Mouse (Mus musculus): ENCODE data around the gene Creb3l2. TPM values are rescaled to one million over a fixed set of nuclear protein-coding genes. Genes with fewer than 3 reads are reported as not detected.
A peak's percentile ranks its signal among the peaks of the same experiment; 100 is the strongest.
"Not testable (repeated sequence)": the region's sequence is repeated elsewhere in the genome, so short reads cannot be mapped to it uniquely, and the experiment has no call there.

Creb3l2 gene
- polyA plus RNA-seq, 1 experiment from 2014 or later = 4.1 TPM

DNA sequence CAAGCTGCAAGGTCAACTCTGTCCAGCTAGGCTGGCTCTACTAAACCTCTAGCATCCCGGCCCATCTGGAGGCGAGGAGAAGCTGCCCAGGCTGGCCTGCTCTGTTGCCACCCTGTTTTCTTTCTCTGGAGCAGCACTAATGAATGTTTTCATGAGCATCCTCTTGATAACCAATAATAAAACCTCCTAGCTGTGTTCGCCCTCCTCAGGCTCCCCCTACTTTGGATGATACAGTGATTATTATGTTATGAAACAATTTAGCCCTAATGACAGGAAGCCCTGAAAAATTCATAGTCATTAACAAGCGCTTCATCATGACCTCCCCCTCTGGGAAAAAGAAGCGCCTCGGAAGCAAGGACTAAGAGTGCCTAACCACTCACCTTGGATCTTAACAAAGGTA lies 59.2 kb downstream of the Creb3l2 start:
- ATAC-seq (ENCODE audit: low FRiP score) = no peak
- no peaks in the 10 kb centered on the region for H3K36me3 ChIP-seq
- no peaks in the 10 kb centered on the region for H3K9me3 ChIP-seq
- H3K4me1 ChIP-seq (replicated peaks) = 0 out of 2 replicates have a peak, but pooled peaks cover 4% of the 10 kb centered on the region
- H3K9ac ChIP-seq = no peak overlapping the region
- no peaks in the 10 kb centered on the region for H3K27me3 ChIP-seq
- H3K4me3 ChIP-seq = no peak overlapping the region
- H3K27ac ChIP-seq = no peak overlapping the region
- 85% methylated on average over 6 of the region's 6 CpGs for WGBS
- H3K4me2 ChIP-seq = no peak overlapping the region

DNA sequence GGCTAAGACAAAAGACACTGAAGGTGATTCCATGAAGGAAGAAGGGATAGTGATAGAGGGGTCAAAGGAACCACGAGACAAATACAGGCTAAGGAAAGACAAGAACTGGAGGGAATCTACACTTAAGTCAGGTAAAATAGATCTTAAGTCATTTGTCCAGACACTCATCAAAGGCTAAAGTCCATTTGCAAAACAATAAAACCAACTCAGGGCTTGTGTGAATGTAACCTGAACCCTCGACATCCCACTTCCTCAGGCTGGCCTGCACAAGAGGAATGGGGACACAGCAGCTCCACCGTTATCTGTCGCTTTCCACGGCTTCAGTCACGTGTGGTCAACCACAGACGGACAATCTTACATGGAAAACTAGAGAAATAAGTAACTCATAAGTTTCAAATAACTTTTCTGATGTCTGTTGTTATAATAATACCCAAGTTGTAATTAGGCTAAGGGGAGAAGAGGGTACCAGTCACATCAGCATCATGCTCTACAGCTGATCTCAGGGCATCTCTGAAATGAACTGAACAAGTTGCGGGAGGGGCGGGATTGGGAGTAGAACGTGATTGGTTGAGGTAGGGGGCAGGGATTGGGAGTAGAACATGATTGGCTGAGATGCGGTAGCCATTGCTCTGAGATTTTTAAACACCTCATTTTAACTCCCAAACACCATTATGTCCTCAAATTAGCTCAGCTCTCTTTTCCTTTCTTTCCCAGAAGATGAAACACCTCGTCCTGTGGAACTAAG lies 63.9 kb downstream of the Creb3l2 start:
- no peak for ATAC-seq (ENCODE audit: low FRiP score)
- Histone ChIP-seq H3K36me3 (no peaks in the 10 kb centered on the region), H3K4me1 (replicated peaks) (peaks cover 13% of the 10 kb centered on the region), H3K4me3 (no peak overlapping the region), H3K9ac (no peak overlapping the region), H3K9me3 (no peaks in the 10 kb centered on the region), H3K27ac (no peak overlapping the region), H3K4me2 (no peak overlapping the region), H3K27me3 (no peaks in the 10 kb centered on the region)
- 85% methylated on average over 12 of the region's 12 CpGs for WGBS

DNA sequence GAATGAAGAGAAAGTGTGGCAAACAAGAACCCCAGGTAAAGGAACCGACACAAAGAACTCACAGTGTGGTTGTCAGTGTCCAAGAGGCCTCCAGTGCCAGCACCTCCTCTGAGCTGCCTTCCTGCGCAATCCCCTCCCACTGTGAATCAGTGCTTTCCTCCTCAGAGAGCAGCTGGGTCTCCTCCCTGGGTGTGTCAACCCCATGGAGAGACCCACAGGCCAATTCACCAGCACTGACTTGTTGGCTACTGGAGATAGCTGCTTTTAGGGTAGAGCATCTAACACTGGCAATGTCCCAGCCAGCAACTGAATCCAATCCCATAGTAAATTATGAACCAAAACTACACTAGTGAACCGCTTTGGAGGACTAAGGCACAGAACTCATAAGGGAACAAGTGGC lies 64.6 kb downstream of the Creb3l2 start:
- H3K27me3 ChIP-seq; H3K27ac ChIP-seq; H3K4me2 ChIP-seq; ATAC-seq (ENCODE audit: low FRiP score); H3K9ac ChIP-seq; H3K4me3 ChIP-seq; H3K9me3 ChIP-seq; H3K36me3 ChIP-seq: not testable (repeated sequence)
- WGBS = 89% methylated on average over 3 of the region's 3 CpGs
- peaks cover 13% of the 10 kb centered on the region for H3K4me1 ChIP-seq (replicated peaks)

DNA sequence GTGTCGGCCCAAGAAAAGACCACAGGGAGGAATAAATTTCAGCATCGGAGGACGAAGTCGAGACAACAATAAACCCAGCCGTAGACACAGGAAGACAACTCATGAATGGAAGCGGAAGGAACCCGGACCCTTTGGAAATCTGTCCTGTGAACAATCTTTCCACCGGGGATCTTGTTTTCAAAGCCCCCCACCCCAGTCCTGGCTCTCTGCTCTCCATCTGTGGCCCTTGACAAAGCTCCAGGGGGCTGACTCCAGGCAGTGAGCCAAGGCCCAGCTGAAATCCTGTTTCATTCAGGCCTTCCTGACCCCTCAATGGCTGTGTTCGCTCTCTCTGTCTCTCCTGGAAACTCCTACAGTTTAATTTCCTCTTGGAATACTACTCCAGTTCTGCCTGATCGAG lies 66.5 kb downstream of the Creb3l2 start:
- H3K4me2 ChIP-seq = no peak overlapping the region
- ATAC-seq (ENCODE audit: low FRiP score) = peak; percentile 49; the same call in 1 of the 2 replicates

DNA sequence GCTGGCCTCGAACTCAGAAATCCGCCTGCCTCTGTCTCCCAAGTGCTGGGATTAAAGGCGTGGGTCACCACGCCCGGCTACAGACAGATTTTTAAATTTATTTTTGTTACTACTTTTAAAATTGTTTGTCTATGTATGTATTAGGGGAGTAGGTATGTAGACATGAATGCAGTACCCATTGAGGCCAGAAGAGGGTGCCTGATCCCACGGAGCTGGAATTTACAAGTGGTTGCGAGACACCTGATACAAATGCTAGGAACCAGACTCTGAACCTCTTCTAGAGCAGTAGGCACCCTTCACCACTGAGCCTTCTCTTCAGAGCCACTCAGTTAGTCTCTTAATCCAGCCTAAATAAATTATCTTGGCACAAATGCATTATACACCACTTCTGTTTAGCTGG lies 70.6 kb downstream of the Creb3l2 start:
- Histone ChIP-seq H3K36me3 (no peaks in the 10 kb centered on the region), H3K27ac (no peak overlapping the region), H3K4me2 (no peak overlapping the region), H3K27me3 (no peaks in the 10 kb centered on the region), H3K4me3 (no peak overlapping the region), H3K9ac (no peak overlapping the region), H3K9me3 (no peaks in the 10 kb centered on the region), H3K4me1 (replicated peaks) (peaks cover 9% of the 10 kb centered on the region)
- 77% methylated on average over 7 of the region's 7 CpGs for WGBS
- ATAC-seq (ENCODE audit: low FRiP score) = no peak

More for the DNA sequence above, 66.5 kb downstream of the Creb3l2 start:
- WGBS = 22% methylated on average over 10 of the region's 10 CpGs
- Histone ChIP-seq H3K27me3 (no peaks in the 10 kb centered on the region), H3K36me3 (no peaks in the 10 kb centered on the region), H3K4me1 (replicated peaks) (peaks cover 9% of the 10 kb centered on the region), H3K4me3 (no peak overlapping the region), H3K9me3 (no peaks in the 10 kb centered on the region), H3K27ac (peak overlapping the region; percentile 9), H3K9ac (no peak overlapping the region)

DNA sequence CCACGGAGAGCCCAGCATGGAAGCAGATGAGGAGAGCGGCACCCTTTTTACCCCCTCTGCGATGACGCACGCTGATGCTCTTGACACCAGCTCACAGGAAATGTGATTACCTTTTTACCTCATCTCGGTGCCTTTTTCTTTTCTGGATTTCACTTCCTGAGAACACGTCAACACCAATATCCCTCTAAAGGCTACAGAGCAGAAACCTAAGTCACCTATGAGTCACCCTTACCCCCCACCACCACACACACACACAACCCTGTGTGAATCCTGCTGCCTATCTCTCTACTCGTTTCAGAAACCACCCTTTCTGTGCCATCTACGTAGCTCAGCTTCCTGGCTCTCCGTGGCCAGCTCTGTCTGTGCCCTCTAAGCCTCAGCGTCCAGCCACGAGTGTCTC lies 71.4 kb downstream of the Creb3l2 start:
- WGBS = 85% methylated on average over 12 of the region's 12 CpGs
- H3K4me1 ChIP-seq (replicated peaks) = peaks cover 5% of the 10 kb centered on the region
- ATAC-seq (ENCODE audit: low FRiP score) = no peak

DNA sequence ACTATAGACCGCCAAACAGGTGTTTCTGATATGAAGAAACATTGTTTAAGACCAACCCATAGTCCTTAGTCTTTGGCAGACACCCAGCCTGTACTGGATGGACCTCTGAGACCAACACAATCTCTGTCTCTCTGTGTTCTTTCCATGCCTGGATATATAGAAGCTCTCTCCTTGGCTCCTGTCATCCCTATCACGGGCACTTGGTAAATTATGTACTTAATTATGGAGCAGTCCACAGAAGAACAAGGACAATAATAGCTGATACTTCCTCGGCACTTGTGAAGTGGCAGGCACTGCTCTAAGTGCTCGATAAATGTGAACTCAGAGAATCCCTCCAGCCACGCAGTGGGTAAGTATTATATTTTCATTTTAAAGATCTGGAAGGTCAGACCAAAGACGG lies 72.2 kb downstream of the Creb3l2 start:
- ATAC-seq (ENCODE audit: low FRiP score) = no peak
- H3K9me3 ChIP-seq = no peaks in the 10 kb centered on the region
- no peaks in the 10 kb centered on the region for H3K27me3 ChIP-seq
- H3K27ac ChIP-seq = no peak overlapping the region
- no peak overlapping the region for H3K9ac ChIP-seq
- H3K4me3 ChIP-seq = no peak overlapping the region
- no peaks in the 10 kb centered on the region for H3K36me3 ChIP-seq
- no peaks in the 10 kb centered on the region for H3K4me1 ChIP-seq (replicated peaks)
- H3K4me2 ChIP-seq = no peak overlapping the region
- WGBS = 88% methylated on average over 6 of the region's 6 CpGs

More for the DNA sequence above, 71.4 kb downstream of the Creb3l2 start:
- no peaks in the 10 kb centered on the region for H3K9me3 ChIP-seq
- no peak overlapping the region for H3K9ac ChIP-seq
- H3K36me3 ChIP-seq = no peaks in the 10 kb centered on the region
- no peaks in the 10 kb centered on the region for H3K27me3 ChIP-seq
- H3K4me2 ChIP-seq = no peak overlapping the region
- no peak overlapping the region for H3K27ac ChIP-seq
- H3K4me3 ChIP-seq = no peak overlapping the region

DNA sequence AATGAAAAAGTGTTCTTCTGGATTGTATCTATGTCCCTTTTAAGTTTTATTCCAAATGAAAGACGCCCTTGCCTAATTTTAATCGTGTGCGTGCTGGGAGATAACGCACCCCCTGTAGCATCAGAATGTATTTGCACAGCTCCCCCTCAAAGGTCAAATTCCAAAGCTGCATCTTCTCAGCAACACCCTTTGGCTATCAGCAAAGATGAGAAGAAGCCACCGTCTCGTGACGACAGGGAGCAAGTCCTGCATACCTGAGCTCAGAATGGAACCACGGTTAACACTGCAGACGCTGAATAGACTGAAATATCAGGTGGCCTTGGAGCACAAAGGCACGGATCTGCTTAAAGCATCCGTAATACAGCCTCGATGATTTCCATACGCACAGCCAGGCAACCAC lies 73.7 kb downstream of the Creb3l2 start:
- Histone ChIP-seq H3K9me3 (no peaks in the 10 kb centered on the region), H3K9ac (no peak overlapping the region), H3K4me2 (no peak overlapping the region), H3K36me3 (no peaks in the 10 kb centered on the region), H3K4me3 (no peak overlapping the region), H3K27ac (no peak overlapping the region), H3K27me3 (no peaks in the 10 kb centered on the region), H3K4me1 (replicated peaks) (no peaks in the 10 kb centered on the region)
- no peak for ATAC-seq (ENCODE audit: low FRiP score)
- 87% methylated on average over 13 of the region's 13 CpGs for WGBS

DNA sequence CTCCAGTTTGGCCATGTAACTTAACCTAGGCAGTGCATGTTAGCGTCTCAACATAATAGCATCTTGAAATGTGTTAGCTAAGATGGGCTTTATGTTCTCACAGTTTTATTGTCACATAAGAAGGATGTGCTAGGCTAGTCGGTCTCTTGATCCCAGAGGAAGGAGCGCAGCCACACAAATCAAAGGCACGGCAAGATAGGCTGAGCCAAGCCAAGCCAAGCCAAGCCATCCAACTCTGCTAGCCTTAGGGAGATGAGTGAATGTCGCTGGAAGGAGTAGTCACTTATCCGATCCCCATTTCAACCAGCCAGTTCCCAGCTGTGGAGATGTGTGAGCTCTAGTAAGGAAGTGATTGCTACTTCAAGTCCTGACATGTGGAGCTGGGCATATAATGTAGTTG lies 75.0 kb downstream of the Creb3l2 start:
- no peak overlapping the region for H3K9ac ChIP-seq
- no peak overlapping the region for H3K27ac ChIP-seq
- no peaks in the 10 kb centered on the region for H3K9me3 ChIP-seq
- no peaks in the 10 kb centered on the region for H3K27me3 ChIP-seq
- no peak overlapping the region for H3K4me2 ChIP-seq
- no peaks in the 10 kb centered on the region for H3K36me3 ChIP-seq
- H3K4me1 ChIP-seq (replicated peaks) = no peaks in the 10 kb centered on the region
- 94% methylated on average over 6 of the region's 6 CpGs for WGBS
- no peak overlapping the region for H3K4me3 ChIP-seq
- ATAC-seq (ENCODE audit: low FRiP score) = no peak

DNA sequence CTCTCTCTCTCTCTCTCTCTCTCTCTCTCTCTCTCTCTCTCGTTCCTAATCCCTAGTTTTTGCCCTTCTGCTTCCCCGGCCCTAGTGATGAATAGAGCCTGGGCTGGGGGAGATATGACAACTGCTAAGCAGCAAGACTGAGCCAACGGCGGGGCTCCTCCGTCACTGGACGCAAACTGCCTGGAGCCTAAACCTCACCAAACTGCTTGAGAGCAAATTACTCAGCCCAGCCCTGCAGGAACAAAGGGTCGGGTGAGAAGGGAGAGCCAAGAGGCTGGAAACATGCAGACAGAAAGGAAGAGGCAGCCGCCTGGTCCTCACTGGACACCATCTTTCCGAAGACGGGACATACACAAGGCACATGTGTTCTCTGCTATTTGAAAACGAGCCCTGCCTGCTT lies 76.8 kb downstream of the Creb3l2 start:
- H3K4me2 ChIP-seq = no peak overlapping the region
- no peaks in the 10 kb centered on the region for H3K36me3 ChIP-seq
- H3K4me1 ChIP-seq (replicated peaks) = peaks cover 6% of the 10 kb centered on the region; the same call in 1 of the 2 replicates
- no peaks in the 10 kb centered on the region for H3K27me3 ChIP-seq
- no peak overlapping the region for H3K4me3 ChIP-seq
- no peak overlapping the region for H3K27ac ChIP-seq
- no peaks in the 10 kb centered on the region for H3K9me3 ChIP-seq
- no peak for ATAC-seq (ENCODE audit: low FRiP score)
- 83% methylated on average over 11 of the region's 11 CpGs for WGBS
- H3K9ac ChIP-seq = no peak overlapping the region

DNA sequence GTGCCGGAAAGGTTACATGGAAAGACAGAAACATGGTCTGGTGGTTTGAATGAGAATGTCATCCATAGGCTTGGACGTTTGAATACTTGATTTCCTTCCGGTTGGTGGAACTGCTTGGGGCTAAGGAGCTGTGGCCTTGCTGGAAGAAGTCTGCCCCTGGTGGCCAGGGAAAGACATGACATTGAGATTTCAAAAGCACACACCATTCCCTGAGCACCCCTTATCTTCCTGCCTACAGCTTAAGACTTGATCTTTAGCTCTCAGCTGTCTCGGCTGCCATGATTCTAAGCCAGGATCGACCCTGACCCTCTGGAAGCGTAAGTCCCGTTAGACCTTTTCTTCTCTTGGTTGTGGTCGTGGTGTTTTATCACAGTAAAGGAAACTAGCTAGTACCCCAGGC lies 77.6 kb downstream of the Creb3l2 start:
- no peak overlapping the region for H3K9ac ChIP-seq
- no peak overlapping the region for H3K4me3 ChIP-seq
- H3K27ac ChIP-seq = no peak overlapping the region
- ATAC-seq (ENCODE audit: low FRiP score) = no peak
- no peak overlapping the region for H3K4me2 ChIP-seq
- WGBS = 97% methylated on average over 8 of the region's 8 CpGs
- no peaks in the 10 kb centered on the region for H3K36me3 ChIP-seq
- no peaks in the 10 kb centered on the region for H3K9me3 ChIP-seq
- no peaks in the 10 kb centered on the region for H3K27me3 ChIP-seq
- H3K4me1 ChIP-seq (replicated peaks) = peaks cover 6% of the 10 kb centered on the region; the same call in 1 of the 2 replicates

DNA sequence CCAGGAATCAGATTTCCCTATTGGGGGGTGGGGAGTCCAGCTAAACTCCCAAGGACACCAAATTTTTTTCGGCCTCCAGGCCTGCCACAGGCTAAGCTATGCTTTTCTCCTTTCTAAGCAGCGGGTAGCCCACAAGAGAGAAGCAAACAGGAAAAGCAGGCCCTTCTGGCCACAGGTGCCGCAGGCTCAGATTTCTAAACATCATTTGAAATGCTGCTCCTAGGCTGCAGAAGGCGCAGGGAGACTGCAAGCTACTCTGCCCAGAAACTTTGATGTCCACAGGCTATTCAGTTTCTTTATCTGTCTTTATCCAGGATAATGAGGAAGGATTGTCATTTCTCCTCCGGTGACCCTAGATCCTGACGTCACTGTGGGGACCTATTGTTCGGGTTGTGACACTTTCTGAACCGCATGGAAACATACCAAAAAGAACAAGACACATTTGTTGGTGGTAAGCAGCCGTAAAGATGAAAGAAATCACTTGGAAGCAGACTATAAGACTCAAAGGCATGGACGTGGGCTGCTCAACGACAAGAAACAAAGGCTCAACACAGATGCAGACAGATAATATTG lies 81.0 kb downstream of the Creb3l2 start:
- Histone ChIP-seq H3K36me3 (peaks cover 2% of the 10 kb centered on the region; the same call in 1 of the 2 replicates), H3K27me3 (no peaks in the 10 kb centered on the region), H3K27ac (no peak overlapping the region), H3K9me3 (no peaks in the 10 kb centered on the region), H3K4me1 (replicated peaks) (peaks cover 6% of the 10 kb centered on the region; the same call in 1 of the 2 replicates), H3K9ac (no peak overlapping the region), H3K4me2 (no peak overlapping the region), H3K4me3 (no peak overlapping the region)
- 24% methylated on average over 11 of the region's 11 CpGs for WGBS
- ATAC-seq (ENCODE audit: low FRiP score) = no peak
